Mouse (Mus musculus) kidney, adult 11 months (tissue): Measurements from ENCODE around the gene Efna3.

Source experiments
- DNase-seq: peaks from one replicate; pipeline ENCODE4 v3.0.0; 2022

The Efna3 gene

GRCm38 (mm10) chr3:89315930-89316831, 6.6 kb downstream of the Efna3 start:
- no peak for DNase-seq

GRCm38 (mm10) chr3:89315195-89315929, 7.4 kb downstream of the Efna3 start:
- DNase-seq = peak; percentile 60

GRCm38 (mm10) chr3:89314791-89315190, 8.0 kb downstream of the Efna3 start:
- no peak for DNase-seq

DNA sequence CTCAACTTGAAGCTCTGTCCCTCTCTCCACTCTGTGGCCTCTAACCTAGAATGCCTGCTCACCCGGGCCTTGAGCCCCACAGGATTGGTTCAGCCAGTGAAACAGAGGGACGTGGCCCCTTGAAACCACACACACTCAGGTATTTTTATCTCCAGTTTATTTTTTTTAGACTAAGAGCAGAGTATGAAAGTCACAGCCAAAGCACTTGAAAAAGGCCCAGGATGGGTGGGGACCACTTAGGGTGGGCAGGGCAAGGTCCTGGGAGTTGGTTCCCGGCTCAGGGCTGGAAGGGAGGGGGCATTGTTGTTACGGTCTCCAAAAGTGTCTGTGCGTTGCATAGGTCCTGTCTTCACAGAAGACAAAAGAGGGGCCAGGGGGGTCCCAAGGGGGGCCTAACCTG, 8.4 kb downstream of the Efna3 start:
- DNase-seq = no peak

DNA sequence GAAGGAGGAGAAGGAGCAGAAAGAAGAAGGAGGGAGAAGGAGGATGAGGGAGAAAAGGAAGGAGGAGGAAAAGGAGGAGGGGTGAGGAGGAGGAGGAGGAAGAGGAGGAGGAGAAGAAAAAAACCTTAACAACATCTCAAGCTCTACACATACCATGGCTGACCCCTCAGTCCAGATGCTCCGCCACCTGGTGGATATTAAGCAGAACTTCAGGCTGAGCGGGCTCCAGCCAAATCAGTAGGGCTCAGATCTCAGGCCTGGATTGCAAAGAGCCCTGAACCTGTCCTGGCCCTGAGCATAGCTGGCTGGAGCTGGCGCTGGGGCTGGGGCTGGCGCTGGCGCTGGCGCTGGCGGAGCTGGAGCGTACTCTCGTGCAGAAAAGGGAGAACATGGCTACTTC, 14.7 kb downstream of the Efna3 start:
- DNase-seq = peak; percentile 76

DNA sequence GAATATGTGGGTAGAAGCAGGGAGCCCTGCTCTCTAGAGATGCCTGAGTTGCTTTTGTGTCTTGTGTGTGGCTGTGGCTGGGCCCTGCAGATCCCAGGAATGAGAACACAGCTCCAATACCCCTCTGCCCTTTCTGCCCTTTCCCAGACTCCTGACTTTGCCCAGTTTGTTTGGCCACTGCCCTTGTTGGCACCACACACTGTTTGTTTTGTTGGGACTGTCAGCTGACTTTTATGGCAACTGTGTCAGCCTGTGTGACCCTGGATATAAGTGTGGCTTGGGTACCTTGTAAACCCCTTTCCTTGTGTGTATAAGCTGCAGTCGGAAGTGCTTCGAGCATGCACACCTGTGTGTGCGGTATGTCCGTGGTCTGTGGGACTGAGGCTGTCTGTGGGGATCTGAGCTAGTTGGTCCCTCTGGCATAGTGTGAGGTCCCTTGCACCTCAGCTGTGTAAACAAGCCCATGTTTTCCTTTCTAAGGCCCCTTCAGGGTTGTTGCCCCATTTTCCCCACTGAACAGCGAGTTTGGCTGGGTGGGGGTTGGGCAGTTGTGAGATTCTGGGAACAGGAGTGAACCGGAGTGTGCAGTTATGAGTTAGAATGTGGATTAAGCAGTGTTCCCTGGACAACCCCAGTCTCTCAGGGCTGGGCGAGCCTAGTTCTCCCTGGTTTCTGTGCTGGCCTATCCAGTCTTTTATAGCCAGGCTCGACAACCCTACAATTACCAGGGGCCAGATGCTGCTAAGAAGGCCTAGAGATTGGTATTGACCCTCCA, 17.0 kb downstream of the Efna3 start:
- peak; percentile 67 for DNase-seq

DNA sequence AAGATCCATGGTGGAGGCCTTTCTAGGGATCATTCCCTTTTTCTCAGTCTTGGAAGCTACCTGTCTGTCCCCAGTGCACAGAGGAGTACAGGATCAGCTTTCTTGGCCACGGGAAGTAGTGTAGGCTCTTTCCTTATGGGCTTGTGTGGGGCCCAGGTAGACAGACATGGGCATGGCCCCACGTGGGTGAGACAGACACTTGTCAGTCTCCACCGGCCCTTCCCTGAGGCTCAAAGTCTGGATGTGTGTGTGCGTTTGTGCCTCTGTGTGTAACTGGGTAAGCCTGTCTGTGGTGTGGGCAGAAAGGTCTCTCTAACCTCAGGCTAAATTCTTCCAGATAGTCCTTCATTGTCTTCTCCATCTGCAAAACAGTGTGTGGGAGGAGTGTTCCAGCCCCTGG, 17.7 kb downstream of the Efna3 start:
- no peak for DNase-seq

- no peak for DNase-seq
Measured at GRCm38 (mm10) chr3:89304440-89304839, 18.3 kb downstream of the Efna3 start.

- no peak for DNase-seq
Measured at GRCm38 (mm10) chr3:89300514-89300913, 22.3 kb downstream of the Efna3 start.

GRCm38 (mm10) chr3:89300071-89300470, 22.7 kb downstream of the Efna3 start:
- DNase-seq = peak; percentile 83

- peak; percentile 56 for DNase-seq
Measured at GRCm38 (mm10) chr3:89299499-89299898, 23.3 kb downstream of the Efna3 start.

GRCm38 (mm10) chr3:89298908-89299307, 23.9 kb downstream of the Efna3 start:
- no peak for DNase-seq

DNA sequence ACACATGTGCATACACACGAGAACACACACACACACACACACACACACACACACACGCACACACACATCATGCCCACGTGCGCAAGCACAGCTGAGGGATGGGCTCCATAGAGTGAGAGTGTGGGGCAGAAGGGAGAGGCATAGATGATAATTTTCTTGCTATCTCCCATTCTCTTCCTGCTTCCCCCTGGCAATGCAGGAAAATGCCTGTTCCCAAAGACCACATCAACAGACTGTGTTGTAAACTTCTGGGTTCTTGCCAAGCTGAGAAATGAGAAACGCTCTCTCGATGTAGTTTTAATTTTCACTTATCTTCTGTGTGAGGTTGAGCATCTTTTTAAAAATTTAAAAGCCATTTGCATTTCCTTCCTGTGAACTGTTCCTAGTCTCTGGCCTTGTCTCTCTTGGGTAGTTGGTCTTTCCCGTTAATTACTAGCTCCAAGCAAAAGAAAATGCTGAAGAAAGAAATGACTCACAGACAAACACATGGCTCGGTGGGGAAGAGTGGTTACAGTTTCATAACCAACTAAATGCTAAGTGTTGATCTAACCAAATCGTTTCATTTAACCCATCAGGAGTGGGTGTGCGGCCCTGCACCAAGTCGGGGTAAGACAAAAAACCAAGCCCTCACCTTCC, 25.9 kb downstream of the Efna3 start:
- DNase-seq = no peak

DNA sequence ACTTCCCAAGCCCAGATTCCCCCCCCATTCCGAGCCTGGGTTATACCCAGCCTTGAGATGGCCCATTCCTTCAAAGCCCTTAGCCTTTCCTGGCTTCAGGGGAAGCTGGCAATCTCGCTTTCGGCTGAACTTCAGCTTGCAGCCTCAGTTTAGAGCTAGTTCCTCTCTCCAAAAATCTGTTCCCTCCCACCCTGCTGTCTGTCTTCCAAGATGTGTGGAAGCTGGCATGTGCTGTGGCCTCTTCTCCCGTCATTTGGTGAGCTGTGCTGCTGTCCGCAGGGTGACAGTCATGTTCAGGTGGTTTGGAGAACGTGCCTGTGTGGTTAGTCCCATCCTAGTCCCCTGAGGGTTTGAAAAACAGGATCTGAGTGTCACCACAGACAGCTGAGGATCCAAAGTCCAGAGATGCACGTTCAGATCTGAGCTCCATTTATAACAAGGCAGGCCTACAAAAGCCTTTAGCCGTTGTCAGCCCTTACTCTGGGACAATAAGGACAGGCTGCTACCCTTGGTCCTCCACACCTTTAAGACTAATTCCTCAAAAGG, 27.0 kb downstream of the Efna3 start:
- DNase-seq = no peak

DNA sequence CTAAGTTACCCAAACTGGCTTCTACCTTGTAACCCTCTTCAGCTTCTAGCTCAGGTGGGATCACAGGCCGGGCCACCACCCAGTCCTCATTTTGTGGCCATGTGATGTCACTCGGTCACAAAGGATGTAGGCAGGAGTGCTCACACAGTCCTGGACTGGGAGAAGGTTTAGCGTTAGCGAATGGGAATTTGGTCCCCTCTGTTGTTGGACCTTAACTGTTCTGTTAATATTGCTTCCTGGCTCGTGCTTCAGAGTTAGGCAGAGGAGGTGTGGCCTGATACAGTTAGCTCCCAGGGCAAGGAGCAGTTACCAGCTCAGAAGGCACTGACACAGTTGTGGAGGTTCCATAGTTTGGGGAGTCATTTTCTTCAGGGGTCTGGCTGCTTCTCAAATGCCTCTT, 28.6 kb downstream of the Efna3 start:
- DNase-seq = peak; percentile 73

- peak; percentile 78 for DNase-seq
Measured at GRCm38 (mm10) chr3:89293247-89293918, 29.4 kb downstream of the Efna3 start.

GRCm38 (mm10) chr3:89292303-89292702, 30.5 kb downstream of the Efna3 start:
- no peak for DNase-seq

DNA sequence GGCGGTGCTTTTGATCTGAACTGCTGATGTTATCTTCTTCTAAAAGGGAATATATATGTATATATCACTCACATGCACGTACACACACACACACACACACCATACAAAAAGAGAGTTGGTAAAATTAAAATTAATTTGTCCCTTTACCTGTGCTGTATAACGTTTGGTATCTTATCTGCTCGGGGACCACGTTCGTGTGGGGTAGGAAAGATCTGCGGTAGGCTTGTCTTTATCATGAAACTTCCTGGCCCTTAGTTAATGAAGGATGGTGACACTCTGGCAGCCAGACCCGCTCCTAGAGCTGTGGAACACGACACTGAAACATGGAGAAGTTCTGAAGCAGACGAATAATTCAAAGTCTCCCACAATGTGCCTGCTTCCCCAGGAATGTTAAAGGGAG, 30.9 kb downstream of the Efna3 start:
- DNase-seq = no peak

GRCm38 (mm10) chr3:89288503-89288928, 34.2 kb downstream of the Efna3 start:
- DNase-seq = peak; percentile 70

DNA sequence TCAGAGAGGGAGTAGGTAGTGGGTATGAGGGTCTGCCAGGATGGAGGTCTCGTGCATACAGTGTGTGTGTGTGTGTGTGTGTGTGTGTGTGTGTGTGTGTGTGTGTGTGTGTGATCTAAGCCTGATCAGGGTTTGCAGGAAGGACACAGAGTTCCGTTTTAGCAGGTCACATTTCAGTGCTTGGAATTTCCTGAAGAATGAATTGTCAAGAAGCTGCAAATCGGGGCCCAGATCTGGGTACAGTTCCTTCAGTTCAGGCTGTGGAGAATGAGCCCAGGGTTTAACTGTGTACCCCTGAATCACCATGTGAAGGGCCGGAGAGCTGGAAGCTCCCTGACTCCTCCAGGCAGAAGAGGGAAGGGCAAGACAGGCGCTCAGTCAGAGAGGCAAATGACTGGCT, 35.5 kb downstream of the Efna3 start:
- no peak for DNase-seq

DNA sequence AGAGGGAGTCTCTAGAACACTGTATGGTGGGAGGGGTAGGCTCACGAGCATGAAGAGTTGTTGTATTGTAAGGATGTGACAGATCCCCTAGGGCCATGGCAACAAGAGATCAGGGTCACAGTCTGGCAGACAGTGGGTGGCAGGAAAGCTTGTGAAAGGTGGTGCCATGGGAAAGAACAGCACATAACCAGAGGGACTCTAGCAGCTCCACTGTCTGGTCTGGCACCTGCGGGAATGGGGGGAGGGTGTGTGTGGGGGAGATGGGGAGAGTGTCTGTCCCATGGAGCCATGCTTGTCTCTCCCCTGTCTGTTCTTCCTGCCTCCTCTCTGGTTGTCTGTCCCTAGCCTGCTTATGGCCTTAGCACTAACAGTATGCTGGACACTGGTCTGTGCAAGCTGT, 37.2 kb downstream of the Efna3 start:
- DNase-seq = no peak

- DNase-seq = no peak
Measured at GRCm38 (mm10) chr3:89284261-89284660, 38.5 kb downstream of the Efna3 start.
